Mouse (Mus musculus) gastrocnemius, postnatal 14 days (tissue): ENCODE results near the gene Klrg1. TPM values are rescaled to one million over a fixed set of nuclear protein-coding genes. Genes with fewer than 3 reads are reported as not detected.
A peak's percentile ranks its signal among the peaks of the same experiment; 100 is the strongest.

ENCODE experiments used
- DNase-seq: peaks from one replicate; pipeline ENCODE4 v3.0.0; 2021; ENCODE audit warnings: mixed read lengths
- intact Hi-C: fragments of 180-260 bp; cut with DNase I; formaldehyde crosslinking; loops from one replicate; pipeline ENCODE4 v1.15.1; 2025; ENCODE audit warnings: low total_unique reads
- total RNA-seq, 2 experiments: library from RNA; stranded (reverse); gene quantifications; 2 replicates each; pipeline ENCODE4 v1.2.3; 2021

Gene Klrg1
- total RNA-seq, 2 experiments from 2014 or later = not detected

GRCm38 (mm10) chr6:122294290-122294689, 11.6 kb upstream of the Klrg1 start:
- intact Hi-C loops = no loop called here
- DNase-seq = no peak

GRCm38 (mm10) chr6:122293796-122294195, 11.1 kb upstream of the Klrg1 start:
- DNase-seq = no peak
- intact Hi-C loops = no loop called here

- intact Hi-C loops = no loop called here
- DNase-seq = no peak
Measured at GRCm38 (mm10) chr6:122293121-122293520, 10.4 kb upstream of the Klrg1 start.

GRCm38 (mm10) chr6:122292184-122292583, 9.5 kb upstream of the Klrg1 start:
- DNase-seq = no peak
- intact Hi-C loops = no loop called here

GRCm38 (mm10) chr6:122291735-122292134, 9.1 kb upstream of the Klrg1 start:
- intact Hi-C loops = no loop called here
- no peak for DNase-seq

- intact Hi-C loops = no loop called here
- no peak for DNase-seq
Measured at GRCm38 (mm10) chr6:122291264-122291663, 8.6 kb upstream of the Klrg1 start.

GRCm38 (mm10) chr6:122290253-122290652, 7.6 kb upstream of the Klrg1 start:
- intact Hi-C loops = no loop called here
- DNase-seq = no peak

GRCm38 (mm10) chr6:122289313-122289712, 6.6 kb upstream of the Klrg1 start:
- intact Hi-C loops = no loop called here
- DNase-seq = no peak

GRCm38 (mm10) chr6:122288263-122288662, 5.6 kb upstream of the Klrg1 start:
- intact Hi-C loops = no loop called here
- DNase-seq = no peak

GRCm38 (mm10) chr6:122284823-122285222, 2.1 kb upstream of the Klrg1 start:
- intact Hi-C loops = no loop called here
- DNase-seq = no peak

- intact Hi-C loops = no loop called here
- DNase-seq = no peak
Measured at GRCm38 (mm10) chr6:122284304-122284703, 1.6 kb upstream of the Klrg1 start.

GRCm38 (mm10) chr6:122283429-122283828, 747 bp upstream of the Klrg1 start:
- intact Hi-C loops = no loop called here
- DNase-seq = no peak

GRCm38 (mm10) chr6:122276565-122276964, 6.1 kb downstream of the Klrg1 start:
- DNase-seq = no peak
- intact Hi-C loops = no loop called here

GRCm38 (mm10) chr6:122274546-122274945, 8.1 kb downstream of the Klrg1 start:
- intact Hi-C loops = no loop called here
- no peak for DNase-seq

- intact Hi-C loops = no loop called here
- DNase-seq = no peak
Measured at GRCm38 (mm10) chr6:122270152-122270551, 12.5 kb downstream of the Klrg1 start.

GRCm38 (mm10) chr6:122269170-122269569, 13.5 kb downstream of the Klrg1 start:
- intact Hi-C loops = no loop called here
- DNase-seq = no peak

- intact Hi-C loops = no loop called here
Measured at GRCm38 (mm10) chr6:122268561-122268960, 14.1 kb downstream of the Klrg1 start.

GRCm38 (mm10) chr6:122262543-122262942, 20.1 kb downstream of the Klrg1 start:
- intact Hi-C loops = no loop called here

More at GRCm38 (mm10) chr6:122268561-122268960, 14.1 kb downstream of the Klrg1 start:
- DNase-seq = peak; percentile 72

GRCm38 (mm10) chr6:122252146-122252545, 30.5 kb downstream of the Klrg1 start:
- intact Hi-C loops = loop anchor here (10.0 kb wide), 1 partner anchor 143 kb away; no protein-coding TSS in a partner anchor
- DNase-seq = no peak

More at GRCm38 (mm10) chr6:122262543-122262942, 20.1 kb downstream of the Klrg1 start:
- no peak for DNase-seq

GRCm38 (mm10) chr6:122250033-122250432, 32.6 kb downstream of the Klrg1 start:
- DNase-seq = no peak
- intact Hi-C loops = loop anchor here (10.0 kb wide), 1 partner anchor 145 kb away; no protein-coding TSS in a partner anchor
